Mouse (Mus musculus) heart, postnatal 25 days (tissue): ENCODE measurements at regions not wholly inside any gene's neighbourhood (a gene's known extent, or its start where the extent isn't known, plus 50 kb on each side); places are given as distances from the start of the nearest gene placed in this dataset.

Experiments
- DNase-seq: peaks from one replicate; pipeline ENCODE4 v3.0.0; 2022; ENCODE audit warnings: low spot score
- intact Hi-C: fragments of 180-260 bp; cut with DNase I; formaldehyde crosslinking; loops from one replicate; pipeline ENCODE4 v1.15.1; 2025

DNA sequence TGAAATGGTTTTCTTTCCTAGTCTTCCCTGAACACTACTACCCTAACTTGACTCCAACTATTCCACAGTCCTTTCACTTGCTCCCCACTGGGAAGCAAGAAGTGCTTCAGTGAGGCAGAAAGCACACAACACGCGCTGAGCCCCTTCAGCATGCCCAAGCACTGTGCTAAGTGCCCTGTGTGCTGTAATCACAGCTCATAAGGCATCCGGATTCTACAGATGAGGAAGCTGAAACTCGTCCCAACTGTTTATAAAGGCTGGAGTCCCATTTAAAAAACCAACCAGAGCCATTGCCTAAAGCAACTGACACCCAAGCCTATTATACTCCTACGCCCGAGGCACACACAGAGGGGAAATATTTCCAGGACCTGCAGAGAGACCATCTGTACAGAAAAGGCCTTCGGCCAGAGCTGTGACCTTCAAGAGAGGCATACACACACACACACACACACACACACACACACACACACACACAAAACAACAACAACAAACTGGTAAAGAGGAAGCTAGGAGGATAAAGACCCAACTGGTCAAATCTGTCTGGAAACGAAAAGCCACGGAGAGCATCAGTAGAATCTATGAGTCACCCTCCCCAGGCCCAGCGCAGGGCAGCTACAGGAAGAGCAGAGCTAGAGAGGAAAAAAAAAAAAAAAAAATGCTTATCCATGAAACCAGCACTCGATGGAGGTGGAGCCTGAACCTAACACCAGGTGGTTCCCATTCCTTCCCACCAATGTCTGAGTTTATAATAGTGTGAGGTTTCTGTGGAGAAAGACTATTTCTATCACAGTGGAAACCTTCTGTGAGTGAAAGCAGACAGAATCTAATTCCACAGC, 315.4 kb upstream of the Jmjd1c start:
- no peak for DNase-seq
- intact Hi-C loops = no loop called here

DNA sequence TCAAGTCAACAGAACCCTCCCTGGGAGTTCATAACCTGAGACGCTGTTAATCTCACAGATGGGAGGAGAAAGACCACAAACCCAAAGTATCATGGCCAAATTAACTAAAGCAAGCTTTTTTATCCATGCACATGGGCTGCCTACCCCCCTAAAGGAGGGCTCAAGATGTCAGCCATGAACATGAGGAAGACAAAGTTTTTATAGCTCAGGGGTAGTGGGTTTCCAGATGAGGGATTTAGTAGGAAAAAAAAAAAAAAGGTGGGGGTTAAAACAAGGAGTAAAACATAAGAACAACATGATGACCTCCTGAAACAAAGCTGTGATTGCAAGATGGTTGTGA, 314.8 kb upstream of the Jmjd1c start:
- no peak for DNase-seq
- intact Hi-C loops = no loop called here

DNA sequence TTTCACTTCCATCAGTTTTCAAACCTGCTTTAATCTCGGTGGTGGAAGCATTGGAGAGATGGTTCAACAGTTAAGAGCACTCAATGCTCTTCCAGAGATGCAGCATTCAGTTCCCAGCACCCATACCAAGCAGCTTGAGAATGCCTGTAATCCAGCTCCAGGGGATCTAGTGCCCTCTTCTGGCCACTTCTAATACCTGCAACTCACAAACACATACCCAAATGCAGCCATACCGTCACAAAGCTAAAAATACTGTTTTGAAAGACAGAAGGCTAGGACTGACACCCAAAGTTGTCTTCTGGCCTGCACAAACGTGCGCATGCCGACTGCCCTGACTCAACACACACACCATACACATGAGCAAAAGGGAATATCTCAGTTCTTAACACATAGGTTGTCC, 313.9 kb upstream of the Jmjd1c start:
- DNase-seq = no peak
- intact Hi-C loops = no loop called here

DNA sequence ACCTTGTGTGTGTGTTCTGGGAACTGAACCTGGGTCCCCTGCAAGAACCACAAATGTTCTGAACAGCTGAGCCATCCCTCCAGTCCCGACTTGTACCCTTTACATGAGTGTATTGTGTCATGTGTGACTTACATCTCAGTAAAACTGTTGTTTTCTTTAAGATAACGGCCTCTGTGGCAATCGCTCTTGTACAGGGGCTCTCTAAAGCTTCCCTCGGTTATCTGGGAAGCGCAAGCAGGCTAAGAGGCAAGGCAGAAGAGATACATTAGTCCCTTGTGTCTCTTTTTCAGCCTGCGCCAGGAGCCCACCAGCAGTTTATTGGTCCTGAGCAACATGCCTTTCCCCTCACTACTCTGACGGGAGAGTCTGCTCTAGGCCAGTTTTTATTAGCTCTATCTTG, 308.1 kb upstream of the Jmjd1c start:
- no peak for DNase-seq
- intact Hi-C loops = no loop called here

DNA sequence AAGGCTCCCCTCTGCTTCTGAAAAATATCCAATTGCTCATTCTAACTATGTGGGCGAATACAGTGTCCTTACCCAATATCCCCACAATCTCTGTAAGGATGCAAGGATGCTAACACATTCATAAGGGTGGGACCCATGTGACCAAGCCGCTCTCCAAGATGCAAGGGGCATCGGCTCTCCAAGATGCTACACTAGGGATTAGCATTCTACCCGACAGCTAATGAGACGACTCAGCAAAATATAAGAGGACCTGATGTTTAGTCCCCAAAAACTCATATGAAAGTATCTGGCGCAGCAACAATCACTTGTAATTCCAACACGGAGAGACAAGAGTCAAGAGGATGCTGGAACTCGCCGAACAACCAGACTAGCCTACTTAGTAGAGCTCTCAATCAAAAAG, 299.6 kb upstream of the Jmjd1c start:
- DNase-seq = no peak
- intact Hi-C loops = no loop called here

DNA sequence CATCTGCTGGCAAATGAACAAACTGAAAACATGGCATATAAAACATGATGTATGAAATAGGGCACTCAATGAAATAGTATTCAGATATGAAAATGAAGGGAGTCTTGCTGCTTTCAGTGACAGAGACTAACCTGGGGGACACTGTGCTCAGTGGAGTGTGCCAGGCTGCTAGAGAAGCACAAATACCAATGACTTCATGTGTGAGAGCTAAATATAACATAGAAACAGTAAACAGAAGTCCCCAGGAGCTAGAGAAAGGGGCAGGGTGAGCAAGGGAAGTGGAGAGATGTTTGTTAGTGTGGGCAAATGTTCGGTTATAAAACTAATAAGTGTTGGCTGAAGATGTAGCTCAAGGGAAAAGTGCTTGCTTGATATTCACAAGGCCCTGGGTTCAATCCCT, 293.2 kb upstream of the Jmjd1c start:
- intact Hi-C loops = no loop called here
- no peak for DNase-seq

DNA sequence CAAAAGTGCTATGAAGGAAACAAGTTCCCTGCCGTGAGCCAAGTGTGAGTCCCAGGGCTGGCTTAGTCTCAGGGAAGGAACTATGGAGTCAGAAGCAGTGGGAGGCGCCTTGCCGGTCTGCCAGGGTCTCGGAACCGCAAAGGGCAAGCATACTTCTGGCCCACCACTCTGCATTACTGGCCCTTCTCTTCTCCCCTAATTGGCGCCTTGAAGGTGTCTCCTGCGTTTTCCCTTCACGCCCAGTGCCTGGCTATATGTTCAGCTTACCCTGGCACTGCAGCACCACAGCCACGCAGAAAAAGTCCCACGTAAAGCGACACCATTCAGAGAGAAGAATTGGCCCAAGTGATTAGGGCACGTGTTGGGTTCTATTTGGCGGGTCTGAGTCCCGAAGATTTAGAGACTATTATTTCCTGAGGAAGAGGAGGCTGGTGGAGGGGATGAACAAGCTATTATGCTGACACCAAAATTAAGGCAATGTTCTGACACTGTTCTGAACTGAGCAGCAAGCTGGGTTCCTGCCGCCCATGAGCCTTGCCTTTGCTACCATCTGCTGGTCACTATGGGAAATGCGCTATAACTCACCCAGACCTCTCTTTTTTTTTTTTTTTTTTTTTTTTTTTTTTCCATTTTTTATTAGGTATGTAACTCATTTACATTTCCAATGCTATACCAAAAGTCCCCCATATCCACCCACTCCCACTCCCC, 288.5 kb upstream of the Jmjd1c start:
- no peak for DNase-seq
- intact Hi-C loops = loop anchor here (2.0 kb wide), 1 partner anchor 67 kb away; no protein-coding TSS in a partner anchor

DNA sequence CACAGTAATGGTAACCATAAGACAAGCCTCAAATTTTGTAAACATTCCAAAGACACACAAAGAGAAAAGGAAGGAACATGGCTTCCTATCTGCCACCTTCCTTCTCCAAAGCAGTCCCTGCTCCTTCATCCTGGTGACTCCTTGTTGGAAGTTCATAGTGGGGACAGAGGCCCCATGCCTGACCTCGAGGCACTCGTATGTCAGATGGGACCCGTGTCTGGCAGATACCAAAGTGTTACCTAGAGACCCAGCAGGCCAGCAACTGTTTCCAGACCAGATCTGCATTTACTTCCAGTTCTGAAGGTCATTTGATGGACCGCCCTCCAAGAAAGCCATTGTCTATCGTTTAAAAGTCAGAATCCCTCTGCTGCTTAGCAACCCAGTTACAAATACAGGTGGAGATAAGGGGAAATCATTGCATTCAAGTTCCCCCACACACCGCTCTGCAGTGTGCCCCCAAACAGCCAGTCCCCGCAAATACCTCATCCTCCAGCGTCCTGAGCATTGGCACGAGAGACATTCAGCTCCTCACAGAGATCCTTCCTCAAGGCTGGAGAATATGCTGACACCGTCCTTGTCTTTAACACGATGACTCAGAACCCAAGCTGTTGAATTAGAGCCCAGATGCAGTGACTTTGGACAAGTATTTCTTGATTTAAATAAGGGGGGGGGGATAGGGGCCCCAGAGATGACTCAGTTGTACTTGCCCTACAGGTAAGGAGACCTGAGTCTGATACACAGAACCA, 283.2 kb upstream of the Jmjd1c start:
- intact Hi-C loops = no loop called here

DNA sequence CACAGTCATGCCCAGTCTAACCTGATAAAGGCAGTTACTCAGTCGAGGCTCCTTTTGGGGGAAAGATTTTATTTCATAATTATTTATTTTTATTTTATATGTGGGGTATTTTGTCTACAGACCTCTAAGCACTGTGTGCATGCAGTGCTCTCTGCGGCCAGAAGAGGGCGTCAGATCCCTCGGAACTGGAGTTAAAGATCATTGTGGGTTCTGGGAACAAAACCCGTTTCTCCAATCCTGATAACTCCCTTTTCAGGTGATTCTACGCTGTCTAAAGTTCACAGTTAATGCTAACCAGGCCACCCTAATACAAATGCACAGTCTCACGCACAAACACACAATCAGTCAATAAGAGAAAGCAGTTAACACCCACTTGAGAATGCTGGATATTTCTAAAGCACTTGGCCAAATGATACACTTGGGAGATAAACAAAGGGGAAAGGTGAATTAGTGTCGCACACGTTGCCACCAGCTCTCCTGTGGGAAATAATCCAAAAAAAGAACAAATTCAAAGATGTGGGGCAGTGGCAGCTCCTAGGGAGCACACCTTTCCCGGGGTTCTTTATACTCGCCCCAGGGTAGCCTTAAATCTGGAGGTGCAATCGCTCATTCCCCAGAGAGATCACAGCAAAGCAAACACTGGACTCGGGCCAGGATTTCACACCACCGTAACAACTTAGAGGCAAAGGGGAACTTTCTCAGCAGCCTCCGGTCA, 281.9 kb upstream of the Jmjd1c start:
- intact Hi-C loops = no loop called here
- no peak for DNase-seq

More for the DNA sequence above, 283.2 kb upstream of the Jmjd1c start:
- no peak for DNase-seq

DNA sequence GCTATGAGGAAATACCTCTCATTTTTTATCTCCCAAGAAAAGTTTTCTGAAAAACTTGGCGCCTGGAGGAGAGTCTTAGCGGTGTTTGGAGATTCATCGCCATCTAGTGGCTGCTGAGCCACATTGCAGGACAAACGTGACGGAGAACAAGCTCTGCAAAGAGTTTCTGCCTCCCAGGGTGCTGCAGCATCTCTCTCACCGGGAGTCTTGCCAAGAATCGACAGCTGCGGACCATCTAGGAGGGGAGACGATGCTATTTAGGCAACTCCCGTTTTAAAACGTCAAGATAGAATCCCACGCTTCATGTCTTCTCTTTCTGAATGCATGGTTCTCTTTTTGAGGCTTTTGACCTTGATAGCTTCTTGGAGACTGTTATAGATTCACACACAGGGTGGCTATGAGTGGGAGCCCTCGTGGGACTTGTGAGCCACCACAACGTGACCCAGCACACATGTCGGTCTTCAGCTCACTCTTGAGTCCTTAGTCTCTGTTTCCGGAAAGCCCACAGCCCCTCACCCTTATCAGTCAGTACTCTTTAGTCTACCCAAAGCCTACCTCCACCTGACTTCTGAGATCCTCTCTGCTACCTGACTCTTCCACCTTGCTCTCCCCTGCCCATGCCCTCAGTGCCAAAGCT, 281.2 kb upstream of the Jmjd1c start:
- intact Hi-C loops = no loop called here

DNA sequence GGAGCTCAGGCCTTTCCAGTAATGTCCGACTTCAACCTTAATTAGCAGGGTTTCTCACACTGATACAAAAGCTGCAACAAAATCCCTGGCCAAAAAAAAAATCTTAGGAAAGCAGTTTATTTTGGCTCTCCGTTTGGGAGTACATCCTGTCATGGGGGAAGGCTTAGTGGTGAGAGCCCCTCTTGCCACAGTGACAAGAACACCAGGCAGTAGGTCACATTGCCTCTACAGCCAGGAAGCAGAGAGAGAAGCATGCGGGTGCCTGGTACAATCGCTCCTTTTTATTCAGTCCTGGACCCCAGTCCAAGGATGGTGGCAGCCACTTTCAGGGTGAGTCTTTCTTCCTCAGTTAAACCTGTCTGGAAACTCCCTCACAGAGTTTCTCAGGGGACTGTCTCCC, 280.0 kb upstream of the Jmjd1c start:
- intact Hi-C loops = no loop called here
- DNase-seq = no peak

More for the DNA sequence above, 281.2 kb upstream of the Jmjd1c start:
- DNase-seq = peak; percentile 75

DNA sequence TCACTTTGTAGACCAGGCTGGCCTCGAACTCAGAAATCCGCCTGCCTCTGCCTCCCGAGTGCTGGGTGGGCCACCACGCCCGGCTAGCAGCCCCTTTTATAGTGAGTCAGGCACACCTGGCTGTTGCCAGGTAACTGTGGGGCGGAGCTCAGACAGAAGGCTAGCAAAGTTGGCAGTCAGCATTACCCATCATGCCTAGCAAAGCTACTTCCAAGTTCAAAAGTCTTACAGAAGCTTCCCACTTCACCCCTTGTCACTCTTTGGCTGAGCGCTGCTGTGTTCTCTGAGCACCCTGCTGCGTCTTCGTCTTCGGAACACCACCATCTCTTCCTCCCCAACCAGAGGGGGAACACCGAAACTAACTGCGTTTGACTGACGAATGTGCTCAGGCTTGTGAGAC, 279.1 kb upstream of the Jmjd1c start:
- DNase-seq = no peak
- intact Hi-C loops = no loop called here

DNA sequence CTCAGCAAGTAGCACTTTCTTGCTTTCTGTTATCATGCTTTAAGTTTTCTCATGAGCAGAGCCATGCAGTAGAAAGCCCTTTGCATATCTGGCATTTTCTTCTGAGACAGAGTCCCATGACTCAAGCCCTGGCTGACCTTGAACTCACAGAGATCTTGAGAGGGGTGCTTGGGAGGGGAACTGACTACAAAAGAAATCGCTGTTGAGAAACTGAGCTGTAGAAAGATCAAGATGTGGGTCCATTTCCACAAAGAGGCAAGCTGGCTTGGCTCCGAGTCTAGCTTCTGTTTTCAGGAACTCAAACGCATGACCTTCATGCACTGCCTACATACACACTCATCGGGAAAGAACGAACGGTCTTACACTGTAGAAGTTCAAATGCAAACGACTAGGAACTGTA, 278.0 kb upstream of the Jmjd1c start:
- no peak for DNase-seq
- intact Hi-C loops = no loop called here

DNA sequence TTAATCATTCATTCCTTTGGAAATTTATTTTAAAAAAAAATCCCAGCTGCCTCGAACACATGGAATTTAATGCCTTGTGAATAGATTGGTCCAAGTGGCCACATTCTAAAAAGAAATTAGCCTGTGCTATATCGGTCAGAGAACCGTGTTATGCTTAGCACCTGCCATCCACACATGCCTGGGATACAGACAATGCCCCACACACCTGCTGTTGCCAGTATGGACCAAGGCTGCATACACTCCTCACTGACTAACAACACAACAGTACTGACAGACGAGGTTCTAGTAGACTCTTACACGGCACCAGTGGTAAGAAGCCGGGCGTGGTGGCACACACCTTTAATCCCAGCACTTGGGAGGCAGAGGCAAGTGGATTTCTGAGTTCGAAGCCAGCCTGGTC, 276.4 kb upstream of the Jmjd1c start:
- intact Hi-C loops = no loop called here
- no peak for DNase-seq

DNA sequence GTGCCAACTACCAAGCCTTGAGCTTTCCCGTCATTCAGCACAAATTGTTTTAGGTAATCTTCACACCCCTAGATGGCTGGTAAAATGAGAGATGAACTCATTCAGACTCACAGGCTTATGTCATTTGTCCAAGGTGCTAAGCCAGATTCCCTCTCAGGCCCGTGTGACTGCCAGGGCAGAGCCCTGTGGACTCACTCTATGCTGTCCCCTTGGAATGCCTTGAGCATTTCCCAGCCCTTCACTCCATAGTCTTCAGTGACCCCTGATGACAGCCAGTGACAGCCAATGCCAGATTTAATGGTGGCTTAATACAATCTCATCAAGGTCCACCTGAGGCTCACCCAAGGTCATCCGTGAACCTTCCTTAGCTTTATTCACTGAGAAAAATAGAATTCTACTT, 270.2 kb upstream of the Jmjd1c start:
- intact Hi-C loops = no loop called here
- no peak for DNase-seq

DNA sequence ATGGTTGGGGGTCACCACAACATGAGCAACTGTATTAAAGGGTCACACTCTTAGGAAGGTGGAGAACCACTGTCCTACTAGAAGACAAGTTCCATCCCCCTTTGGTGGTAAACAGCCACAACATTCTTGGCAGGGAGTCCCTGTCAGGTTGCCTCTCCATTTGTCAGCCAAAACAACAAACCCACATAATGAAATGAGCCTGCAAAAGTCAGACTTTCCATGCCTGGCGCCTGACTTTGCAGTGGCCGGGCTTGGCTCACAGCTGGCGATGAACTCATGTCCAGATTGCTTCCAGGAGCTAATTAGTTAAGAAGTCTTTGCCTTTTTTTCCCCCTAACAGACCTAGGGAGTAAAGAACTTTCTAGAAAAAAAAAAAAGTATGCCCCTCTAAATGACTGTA, 269.6 kb upstream of the Jmjd1c start:
- no peak for DNase-seq
- intact Hi-C loops = no loop called here

DNA sequence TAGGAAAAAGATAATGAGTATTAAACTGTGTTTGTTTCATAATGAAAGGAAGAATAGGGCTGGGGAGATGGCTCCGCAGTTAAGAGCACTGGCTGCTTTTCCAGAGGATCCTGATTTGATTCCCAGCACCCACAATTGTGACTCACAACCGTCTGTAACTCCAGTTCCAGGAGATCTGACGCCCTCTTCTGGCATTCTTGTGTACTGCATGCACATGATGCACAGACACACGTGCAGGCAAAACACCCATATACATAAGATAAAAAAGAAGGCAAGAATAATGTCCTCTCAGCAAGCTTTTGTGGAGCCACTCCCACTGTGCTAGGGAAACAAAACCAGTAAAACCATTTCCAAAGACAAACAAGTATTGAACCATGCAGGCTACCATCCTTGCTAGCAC, 261.0 kb upstream of the Jmjd1c start:
- intact Hi-C loops = no loop called here

DNA sequence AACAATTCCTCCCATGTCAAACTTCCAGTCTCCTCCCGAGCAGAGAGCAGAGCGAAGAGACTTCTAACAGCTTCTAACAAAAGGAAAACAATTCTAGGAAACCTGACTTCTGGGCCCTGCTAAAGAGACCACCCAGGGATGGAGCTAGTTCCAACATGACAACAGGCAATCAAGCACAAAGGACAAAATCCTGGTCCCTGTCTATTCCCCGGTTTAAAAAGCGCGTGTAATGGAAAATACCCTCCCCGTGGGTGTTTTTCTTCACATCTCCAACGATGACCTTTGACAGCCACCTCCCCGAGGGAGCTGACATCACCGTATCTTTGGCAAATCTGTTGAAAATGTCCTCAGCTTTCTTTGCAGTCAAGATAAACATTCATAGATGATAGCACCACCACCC, 256.9 kb upstream of the Jmjd1c start:
- intact Hi-C loops = no loop called here
- peak; percentile 8 for DNase-seq

More for the DNA sequence above, 261.0 kb upstream of the Jmjd1c start:
- no peak for DNase-seq

DNA sequence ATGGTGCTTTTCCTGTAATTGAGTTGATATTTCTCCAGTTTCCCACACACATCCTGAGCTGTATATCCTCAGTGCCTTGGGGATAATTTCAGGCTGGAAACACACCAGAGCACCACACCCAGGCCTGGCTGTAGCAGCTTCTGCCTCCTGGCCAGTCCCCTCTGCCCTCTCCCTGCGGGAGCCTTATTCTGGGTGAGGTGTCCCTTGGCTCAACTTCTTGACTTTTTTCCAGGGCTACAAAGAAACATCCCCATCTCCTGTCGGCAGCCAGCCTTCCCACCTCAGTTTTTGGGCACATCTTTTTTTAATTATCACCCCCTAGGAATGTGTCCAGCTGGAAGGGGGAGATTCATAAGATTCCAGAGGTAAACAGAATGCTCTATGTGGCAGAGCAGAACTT, 252.7 kb upstream of the Jmjd1c start:
- intact Hi-C loops = no loop called here
- DNase-seq = peak; percentile 21

DNA sequence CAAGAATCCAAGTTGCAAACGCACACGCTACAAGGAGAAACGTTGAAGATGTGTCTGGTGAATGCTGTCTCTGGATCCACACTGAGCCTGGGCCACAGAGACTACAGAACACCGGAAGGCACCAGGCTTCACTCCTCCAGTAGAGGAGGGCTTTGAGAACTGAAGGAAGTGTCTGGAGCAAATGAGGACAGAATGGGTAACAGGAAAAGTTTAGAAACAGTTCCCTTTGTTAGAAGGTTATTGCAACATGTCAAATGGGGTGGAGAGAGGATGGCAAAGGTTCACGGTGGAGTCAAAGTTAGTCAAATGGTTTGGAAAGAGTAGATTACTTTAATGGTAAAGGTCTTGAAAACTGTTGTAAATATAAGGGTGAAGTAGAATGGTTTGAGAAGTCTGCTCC, 247.1 kb upstream of the Jmjd1c start:
- intact Hi-C loops = no loop called here
- DNase-seq = no peak
